Mouse (Mus musculus): ENCODE measurements at regions not wholly inside any gene's neighbourhood (a gene's known extent, or its start where the extent isn't known, plus 50 kb on each side); places are given as distances from the start of the nearest gene placed in this dataset.

DNA sequence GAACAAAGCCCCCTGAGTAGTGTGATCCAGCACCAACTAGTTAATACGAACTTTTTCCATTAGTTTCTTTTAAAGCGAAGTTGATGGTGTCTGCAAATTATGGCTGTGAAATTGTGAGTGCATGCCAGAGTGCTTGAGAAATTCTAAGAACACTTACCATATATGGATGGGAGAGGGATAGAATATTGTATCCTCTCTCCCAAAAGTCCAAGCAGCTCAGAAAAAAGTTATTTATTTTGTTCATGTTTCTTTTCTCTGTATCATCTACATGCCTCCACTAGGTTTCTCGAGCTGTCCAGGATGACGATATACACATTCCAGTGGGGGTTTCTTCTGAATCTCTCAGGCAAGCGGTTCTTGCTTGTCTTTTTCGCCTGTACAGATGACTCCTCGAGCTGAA lies 232.2 kb upstream of the Adra1b start:
- no peak for ATAC-seq (ENCODE audit: low read depth)
- Histone ChIP-seq H3K9me3 (no peaks in the 10 kb centered on the region), H3K36me3 (no peaks in the 10 kb centered on the region), H3K9ac (no peak overlapping the region), H3K27me3 (no peaks in the 10 kb centered on the region), H3K4me2 (no peak overlapping the region), H3K4me3 (no peak overlapping the region), H3K4me1 (replicated peaks) (no peaks in the 10 kb centered on the region), H3K27ac (replicated peaks) (no peak overlapping the region)
- 75% methylated on average over 7 of the region's 7 CpGs for WGBS

- no peak overlapping the region for H3K4me2 ChIP-seq
- WGBS = 90% methylated on average over 3 of the region's 3 CpGs
- no peak overlapping the region for H3K9ac ChIP-seq
- H3K36me3 ChIP-seq = no peaks in the 10 kb centered on the region
- no peaks in the 10 kb centered on the region for H3K4me1 ChIP-seq (replicated peaks)
- H3K27ac ChIP-seq (replicated peaks) = no peak overlapping the region
- H3K9me3 ChIP-seq = no peaks in the 10 kb centered on the region
- H3K27me3 ChIP-seq = no peaks in the 10 kb centered on the region
- H3K4me3 ChIP-seq = no peak overlapping the region
- no peak for ATAC-seq (ENCODE audit: low read depth)
Measured at GRCm38 (mm10) chr11:44136024-44136423, 235.0 kb upstream of the Adra1b start.

- H3K27me3 ChIP-seq = no peaks in the 10 kb centered on the region
- WGBS = 92% methylated on average over 4 of the region's 4 CpGs
- H3K36me3 ChIP-seq = no peaks in the 10 kb centered on the region
- no peaks in the 10 kb centered on the region for H3K9me3 ChIP-seq
- no peaks in the 10 kb centered on the region for H3K4me1 ChIP-seq (replicated peaks)
- H3K27ac ChIP-seq (replicated peaks) = no peak overlapping the region
- H3K9ac ChIP-seq = no peak overlapping the region
- no peak for ATAC-seq (ENCODE audit: low read depth)
- no peak overlapping the region for H3K4me3 ChIP-seq
- H3K4me2 ChIP-seq = no peak overlapping the region
Measured at GRCm38 (mm10) chr11:44142996-44143395, 242.0 kb upstream of the Adra1b start.

GRCm38 (mm10) chr11:44144477-44144876 lies 243.5 kb upstream of the Adra1b start:
- Histone ChIP-seq H3K27ac (replicated peaks) (no peak overlapping the region), H3K4me2 (no peak overlapping the region), H3K4me3 (no peak overlapping the region), H3K4me1 (replicated peaks) (no peaks in the 10 kb centered on the region), H3K9ac (no peak overlapping the region), H3K36me3 (no peaks in the 10 kb centered on the region), H3K27me3 (no peaks in the 10 kb centered on the region), H3K9me3 (no peaks in the 10 kb centered on the region)
- WGBS = 75% methylated on average over 3 of the region's 3 CpGs
- ATAC-seq (ENCODE audit: low read depth) = no peak

GRCm38 (mm10) chr11:44146419-44146818 lies 245.4 kb upstream of the Adra1b start:
- H3K36me3 ChIP-seq = no peaks in the 10 kb centered on the region
- ATAC-seq (ENCODE audit: low read depth) = no peak
- no peaks in the 10 kb centered on the region for H3K4me1 ChIP-seq (replicated peaks)
- no peaks in the 10 kb centered on the region for H3K9me3 ChIP-seq
- no peak overlapping the region for H3K9ac ChIP-seq
- no peak overlapping the region for H3K4me3 ChIP-seq
- H3K27me3 ChIP-seq = no peaks in the 10 kb centered on the region
- no peak overlapping the region for H3K27ac ChIP-seq (replicated peaks)
- no peak overlapping the region for H3K4me2 ChIP-seq
- WGBS = 91% methylated on average over 3 of the region's 3 CpGs

- Histone ChIP-seq H3K4me3 (no peak overlapping the region), H3K4me2 (no peak overlapping the region), H3K9ac (no peak overlapping the region), H3K4me1 (replicated peaks) (no peaks in the 10 kb centered on the region), H3K27me3 (no peaks in the 10 kb centered on the region), H3K9me3 (no peaks in the 10 kb centered on the region), H3K36me3 (no peaks in the 10 kb centered on the region), H3K27ac (replicated peaks) (no peak overlapping the region)
- WGBS = 94% methylated on average over 3 of the region's 3 CpGs
- no peak for ATAC-seq (ENCODE audit: low read depth)
Measured at GRCm38 (mm10) chr11:44153576-44153975, 246.3 kb upstream of the Il12b start.

- no peak overlapping the region for H3K9ac ChIP-seq
- ATAC-seq (ENCODE audit: low read depth) = no peak
- no peak overlapping the region for H3K27ac ChIP-seq (replicated peaks)
- H3K9me3 ChIP-seq = no peaks in the 10 kb centered on the region
- H3K36me3 ChIP-seq = no peaks in the 10 kb centered on the region
- H3K4me3 ChIP-seq = no peak overlapping the region
- H3K4me2 ChIP-seq = no peak overlapping the region
- H3K27me3 ChIP-seq = no peaks in the 10 kb centered on the region
- 68% methylated on average over 2 of the region's 2 CpGs for WGBS
- no peaks in the 10 kb centered on the region for H3K4me1 ChIP-seq (replicated peaks)
Measured at GRCm38 (mm10) chr11:44155591-44155990, 244.3 kb upstream of the Il12b start.

DNA sequence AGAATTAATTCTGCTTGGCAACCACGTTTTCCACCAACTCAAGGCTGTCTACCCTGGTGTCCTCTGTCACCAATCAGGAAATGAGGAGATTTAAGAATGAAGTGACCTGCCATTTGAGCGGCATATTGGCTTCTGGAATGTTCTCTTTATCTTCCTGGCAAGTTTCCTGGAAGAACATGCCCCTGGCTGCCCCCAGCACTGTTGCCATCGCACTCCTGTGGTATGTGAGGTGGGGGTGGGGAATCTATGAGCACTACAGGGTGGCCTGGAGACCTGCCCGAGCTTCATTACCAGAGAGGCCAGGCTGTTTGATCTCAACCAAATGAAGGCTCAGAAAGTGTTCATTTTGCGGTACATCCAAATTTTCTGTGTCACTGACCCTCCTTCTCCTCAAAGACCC lies 243.8 kb upstream of the Il12b start:
- 59% methylated on average over 5 of the region's 5 CpGs for WGBS
- Histone ChIP-seq H3K27me3 (no peaks in the 10 kb centered on the region), H3K36me3 (no peaks in the 10 kb centered on the region), H3K9me3 (no peaks in the 10 kb centered on the region), H3K4me1 (replicated peaks) (no peaks in the 10 kb centered on the region), H3K27ac (replicated peaks) (no peak overlapping the region), H3K9ac (no peak overlapping the region), H3K4me2 (no peak overlapping the region), H3K4me3 (no peak overlapping the region)
- no peak for ATAC-seq (ENCODE audit: low read depth)

DNA sequence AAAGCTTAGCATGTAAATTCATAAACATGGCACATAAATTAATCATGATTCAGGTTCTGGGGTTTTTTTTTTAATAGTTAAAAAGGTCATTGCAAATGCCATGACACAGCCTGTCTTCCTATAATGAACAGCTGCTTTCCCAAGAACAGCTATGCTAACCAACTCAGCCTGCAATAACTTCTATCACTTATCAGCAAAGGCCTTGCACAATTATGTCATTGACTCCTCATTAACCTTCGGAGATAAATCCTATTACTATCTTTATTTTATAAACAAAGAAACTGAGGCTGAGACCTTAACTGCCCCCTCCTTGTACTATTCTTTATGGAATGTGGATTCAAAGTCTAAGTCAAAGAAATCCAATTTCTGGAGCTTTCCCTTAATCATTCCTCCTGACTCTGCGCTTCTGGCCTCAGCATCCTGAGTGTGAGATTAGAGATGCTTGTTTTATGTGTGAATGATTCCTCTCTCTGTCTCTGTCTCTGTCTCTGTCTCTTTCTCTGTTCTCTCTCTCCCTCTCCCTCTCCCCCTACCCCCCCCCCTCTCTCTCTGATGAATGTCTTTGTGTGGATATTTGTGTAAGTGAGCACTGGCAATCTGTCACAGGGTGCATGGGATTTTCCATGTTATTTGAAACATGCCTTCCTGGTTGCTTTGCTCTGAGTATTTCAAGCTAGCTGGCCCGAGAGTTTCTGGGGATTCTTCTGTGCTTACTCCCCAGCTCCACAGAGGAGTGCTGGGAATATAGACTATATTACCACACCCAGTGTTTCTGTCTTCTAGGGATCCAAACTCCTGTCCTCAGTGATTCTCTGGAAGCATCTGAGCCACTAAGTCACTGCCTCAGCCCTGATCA lies 243.1 kb upstream of the Il12b start:
- ATAC-seq (ENCODE audit: low read depth) = no peak
- Histone ChIP-seq H3K9me3 (no peaks in the 10 kb centered on the region), H3K9ac (no peak overlapping the region), H3K27ac (replicated peaks) (no peak overlapping the region), H3K4me1 (replicated peaks) (no peaks in the 10 kb centered on the region), H3K4me3 (no peak overlapping the region), H3K27me3 (no peaks in the 10 kb centered on the region), H3K4me2 (no peak overlapping the region), H3K36me3 (no peaks in the 10 kb centered on the region)
- WGBS = 82% methylated on average over 3 of the region's 3 CpGs

GRCm38 (mm10) chr11:44158236-44158635 lies 241.6 kb upstream of the Il12b start:
- WGBS = 86% methylated on average over 5 of the region's 5 CpGs

GRCm38 (mm10) chr11:44161734-44162418 lies 238.0 kb upstream of the Il12b start:
- Histone ChIP-seq H3K4me3 (no peak overlapping the region), H3K36me3 (no peaks in the 10 kb centered on the region), H3K9ac (no peak overlapping the region), H3K27me3 (no peaks in the 10 kb centered on the region), H3K4me1 (replicated peaks) (no peaks in the 10 kb centered on the region), H3K4me2 (no peak overlapping the region), H3K27ac (replicated peaks) (no peak overlapping the region), H3K9me3 (no peaks in the 10 kb centered on the region)
- ATAC-seq (ENCODE audit: low read depth) = no peak
- WGBS = 85% methylated on average over 7 of the region's 7 CpGs

More at GRCm38 (mm10) chr11:44158236-44158635, 241.6 kb upstream of the Il12b start:
- Histone ChIP-seq H3K4me2 (no peak overlapping the region), H3K9me3 (no peaks in the 10 kb centered on the region), H3K36me3 (no peaks in the 10 kb centered on the region), H3K27me3 (no peaks in the 10 kb centered on the region), H3K9ac (no peak overlapping the region), H3K4me1 (replicated peaks) (no peaks in the 10 kb centered on the region), H3K4me3 (no peak overlapping the region), H3K27ac (replicated peaks) (no peak overlapping the region)
- ATAC-seq (ENCODE audit: low read depth) = no peak

DNA sequence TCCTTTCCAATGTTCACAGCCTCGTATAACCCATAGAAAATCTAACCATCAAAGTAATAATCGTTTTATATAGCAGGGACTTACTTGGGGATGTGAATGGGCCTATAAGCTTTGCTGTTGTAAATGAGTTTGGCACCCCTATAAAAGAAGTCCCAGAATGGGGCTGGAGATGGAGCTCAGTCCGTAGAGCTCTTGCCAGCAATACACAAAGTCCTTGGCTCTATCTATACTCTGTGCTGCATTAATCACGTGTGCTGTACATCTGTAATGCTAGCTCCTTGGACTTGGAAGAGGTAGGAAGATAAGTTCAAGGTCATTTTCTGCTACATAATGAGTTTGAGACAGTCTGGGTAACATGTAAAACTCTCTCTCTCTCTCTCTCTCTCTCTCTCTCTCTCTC lies 236.8 kb upstream of the Il12b start:
- ATAC-seq (ENCODE audit: low read depth) = no peak
- Histone ChIP-seq H3K27ac (replicated peaks) (no peak overlapping the region), H3K4me3 (no peak overlapping the region), H3K9ac (no peak overlapping the region), H3K4me2 (no peak overlapping the region), H3K4me1 (replicated peaks) (no peaks in the 10 kb centered on the region), H3K27me3 (no peaks in the 10 kb centered on the region), H3K9me3 (no peaks in the 10 kb centered on the region), H3K36me3 (no peaks in the 10 kb centered on the region)
- 64% methylated on average over 4 of the region's 4 CpGs for WGBS

Measured in neural tube, embryonic 13.5 days (tissue).